Mouse (Mus musculus): ENCODE data around the gene Babam2. TPM values are rescaled to one million over a fixed set of nuclear protein-coding genes. Genes with fewer than 3 reads are reported as not detected.

Gene Babam2
- polyA plus RNA-seq, 1 experiment from 2014 or later: 35.4 TPM

GRCm38 (mm10) chr5:31862753-31863468 lies 165.4 kb downstream of the Babam2 start:
- no peak overlapping the region for H3K27ac ChIP-seq
- no peak for ATAC-seq (ENCODE audit: insufficient number of reproducible peaks, insufficient read depth, low FRiP score, low TSS enrichment, low read depth)
- 90% methylated on average over 1 of the region's 1 CpGs for WGBS
- no peaks in the 10 kb centered on the region for H3K27me3 ChIP-seq
- H3K9me3 ChIP-seq: no peaks in the 10 kb centered on the region
- H3K4me1 ChIP-seq (replicated peaks): no peaks in the 10 kb centered on the region; the same call in 1 of the 2 replicates
- no peak overlapping the region for H3K4me3 ChIP-seq (replicated peaks)
- H3K4me2 ChIP-seq: no peak overlapping the region
- no peak overlapping the region for H3K9ac ChIP-seq (replicated peaks)
- H3K36me3 ChIP-seq: no peaks in the 10 kb centered on the region

DNA sequence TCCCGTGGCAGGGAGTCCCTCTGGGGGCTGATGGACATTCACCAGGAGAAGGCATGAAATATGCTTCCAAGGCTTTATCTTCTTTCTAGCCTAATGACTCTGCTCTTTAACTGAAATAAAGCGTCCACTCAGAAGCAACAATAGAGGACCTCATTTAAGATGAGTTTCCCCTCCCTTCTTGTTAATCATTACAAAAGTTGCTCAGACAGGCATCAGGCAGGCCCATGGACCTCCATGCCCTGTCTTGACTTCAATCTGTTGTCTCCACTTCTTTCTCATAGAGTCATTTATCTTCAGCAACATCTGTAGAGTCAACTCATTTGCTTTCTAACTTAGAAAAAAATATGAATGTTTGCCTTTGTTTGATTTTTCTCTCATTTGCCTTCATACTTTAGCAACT lies 166.6 kb downstream of the Babam2 start:
- Histone ChIP-seq H3K4me3 (replicated peaks) (no peak overlapping the region), H3K27ac (no peak overlapping the region), H3K9ac (replicated peaks) (no peak overlapping the region), H3K4me1 (replicated peaks) (no peaks in the 10 kb centered on the region; the same call in 1 of the 2 replicates), H3K9me3 (no peaks in the 10 kb centered on the region), H3K4me2 (no peak overlapping the region), H3K36me3 (no peaks in the 10 kb centered on the region), H3K27me3 (no peaks in the 10 kb centered on the region)
- no peak for ATAC-seq (ENCODE audit: insufficient number of reproducible peaks, insufficient read depth, low FRiP score, low TSS enrichment, low read depth)
- WGBS: 84% methylated on average over 2 of the region's 2 CpGs

DNA sequence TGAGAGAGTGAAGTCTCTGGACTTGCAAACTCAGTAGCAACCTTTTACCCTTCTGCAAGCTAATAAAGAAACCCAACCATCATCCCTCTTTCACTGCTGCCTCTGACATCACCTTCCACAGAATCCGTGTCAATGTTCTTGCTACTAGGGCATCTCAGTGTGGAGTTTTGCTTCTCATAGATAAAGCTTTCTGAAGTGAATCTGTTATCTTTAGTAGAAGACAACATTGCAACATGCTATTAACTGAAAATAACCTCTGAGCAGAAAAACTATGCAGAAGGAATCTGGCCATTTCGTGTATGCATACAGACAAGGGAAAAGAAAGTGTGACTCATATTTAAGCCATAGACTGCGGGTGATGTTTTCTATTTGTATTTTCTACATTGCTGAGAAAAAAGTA lies 168.6 kb downstream of the Babam2 start:
- Histone ChIP-seq H3K4me2 (no peak overlapping the region), H3K27ac (no peak overlapping the region), H3K36me3 (no peaks in the 10 kb centered on the region), H3K9ac (replicated peaks) (no peak overlapping the region), H3K4me3 (replicated peaks) (no peak overlapping the region), H3K27me3 (no peaks in the 10 kb centered on the region), H3K4me1 (replicated peaks) (no peaks in the 10 kb centered on the region), H3K9me3 (no peaks in the 10 kb centered on the region)
- ATAC-seq (ENCODE audit: insufficient number of reproducible peaks, insufficient read depth, low FRiP score, low TSS enrichment, low read depth): no peak
- WGBS: 83% methylated on average over 3 of the region's 3 CpGs

GRCm38 (mm10) chr5:31870856-31871520 lies 173.5 kb downstream of the Babam2 start:
- H3K4me3 ChIP-seq (replicated peaks): no peak overlapping the region
- no peaks in the 10 kb centered on the region for H3K27me3 ChIP-seq
- H3K9ac ChIP-seq (replicated peaks): no peak overlapping the region
- H3K36me3 ChIP-seq: no peaks in the 10 kb centered on the region
- no peaks in the 10 kb centered on the region for H3K4me1 ChIP-seq (replicated peaks)
- H3K4me2 ChIP-seq: no peak overlapping the region
- no peak overlapping the region for H3K27ac ChIP-seq
- ATAC-seq (ENCODE audit: insufficient number of reproducible peaks, insufficient read depth, low FRiP score, low TSS enrichment, low read depth): no peak
- no peaks in the 10 kb centered on the region for H3K9me3 ChIP-seq
- 80% methylated on average over 8 of the region's 8 CpGs for WGBS

DNA sequence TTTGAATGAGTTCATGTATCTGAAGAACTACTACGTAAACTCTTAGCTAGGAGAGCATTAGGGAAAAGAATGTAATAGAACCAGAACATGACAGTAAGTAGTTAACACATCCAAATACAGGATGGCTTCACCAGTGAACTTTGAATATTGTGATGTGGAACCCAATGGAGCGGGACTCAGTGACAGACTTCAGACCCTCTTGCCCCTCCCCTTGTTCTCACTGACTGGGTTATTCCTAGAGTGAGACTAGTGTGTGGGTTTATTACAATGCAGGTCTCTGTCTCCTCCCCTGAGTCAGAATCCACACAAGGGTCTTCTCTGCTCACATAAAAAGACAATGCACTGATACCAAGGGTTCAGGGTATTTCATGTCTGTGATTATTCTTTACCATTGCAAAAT lies 175.8 kb downstream of the Babam2 start:
- no peaks in the 10 kb centered on the region for H3K9me3 ChIP-seq
- H3K27ac ChIP-seq: no peak overlapping the region
- H3K4me1 ChIP-seq (replicated peaks): no peaks in the 10 kb centered on the region
- no peak overlapping the region for H3K4me3 ChIP-seq (replicated peaks)
- H3K27me3 ChIP-seq: no peaks in the 10 kb centered on the region
- H3K9ac ChIP-seq (replicated peaks): no peak overlapping the region
- H3K36me3 ChIP-seq: no peaks in the 10 kb centered on the region
- H3K4me2 ChIP-seq: no peak overlapping the region
- WGBS: 88% methylated on average over 2 of the region's 2 CpGs
- no peak for ATAC-seq (ENCODE audit: insufficient number of reproducible peaks, insufficient read depth, low FRiP score, low TSS enrichment, low read depth)

- Histone ChIP-seq H3K27ac (no peak overlapping the region), H3K27me3 (no peaks in the 10 kb centered on the region), H3K4me2 (no peak overlapping the region), H3K4me1 (replicated peaks) (no peaks in the 10 kb centered on the region), H3K4me3 (replicated peaks) (no peak overlapping the region), H3K36me3 (no peaks in the 10 kb centered on the region), H3K9me3 (no peaks in the 10 kb centered on the region), H3K9ac (replicated peaks) (no peak overlapping the region)
- WGBS: 90% methylated on average over 1 of the region's 1 CpGs
- no peak for ATAC-seq (ENCODE audit: insufficient number of reproducible peaks, insufficient read depth, low FRiP score, low TSS enrichment, low read depth)
Observed at GRCm38 (mm10) chr5:31874543-31874942, 177.1 kb downstream of the Babam2 start.

GRCm38 (mm10) chr5:31875443-31875842 lies 178.0 kb downstream of the Babam2 start:
- Histone ChIP-seq H3K9ac (replicated peaks) (no peak overlapping the region), H3K4me3 (replicated peaks) (no peak overlapping the region), H3K27me3 (no peaks in the 10 kb centered on the region), H3K36me3 (no peaks in the 10 kb centered on the region), H3K4me2 (no peak overlapping the region), H3K4me1 (replicated peaks) (no peaks in the 10 kb centered on the region), H3K9me3 (no peaks in the 10 kb centered on the region), H3K27ac (no peak overlapping the region)
- 82% methylated on average over 3 of the region's 3 CpGs for WGBS
- ATAC-seq (ENCODE audit: insufficient number of reproducible peaks, insufficient read depth, low FRiP score, low TSS enrichment, low read depth): no peak

DNA sequence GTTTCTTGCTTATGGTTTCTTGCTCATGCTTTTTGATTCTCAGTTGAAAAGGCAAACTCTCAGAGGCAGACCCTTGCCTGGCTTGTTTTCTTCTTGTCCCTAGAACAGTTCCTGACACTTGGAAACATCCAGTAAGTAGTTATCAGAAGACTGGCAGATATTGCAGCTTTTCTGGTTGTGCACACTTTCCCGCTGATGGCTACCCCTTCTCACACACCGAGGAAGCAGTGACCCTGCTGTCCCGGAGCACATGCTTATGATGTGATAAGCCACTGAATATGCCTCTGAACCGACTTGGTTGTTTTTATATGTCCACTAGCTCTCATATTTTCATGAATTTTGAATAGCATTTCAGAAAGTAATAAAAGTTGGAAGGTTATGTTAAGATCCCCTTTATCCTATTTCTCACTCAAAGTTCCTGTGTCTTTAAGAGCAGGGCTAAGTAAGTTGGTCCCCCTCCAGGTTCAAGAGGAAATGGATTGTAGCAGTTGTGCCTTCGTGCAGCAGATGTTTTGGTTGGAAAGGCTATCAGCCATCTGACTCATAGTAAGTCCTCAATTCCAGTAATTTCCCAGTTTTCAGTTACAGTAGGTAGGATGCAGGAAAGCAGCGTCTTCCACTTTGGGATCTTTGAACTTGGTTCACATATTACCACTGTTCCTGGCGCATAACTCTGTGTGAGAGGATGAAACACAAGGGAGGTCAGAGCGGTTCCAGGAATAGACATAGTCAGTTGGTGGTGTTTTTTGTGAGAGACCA lies 178.9 kb downstream of the Babam2 start:
- no peak overlapping the region for H3K4me2 ChIP-seq
- no peak overlapping the region for H3K9ac ChIP-seq (replicated peaks)
- WGBS: 78% methylated on average over 8 of the region's 8 CpGs
- H3K4me1 ChIP-seq (replicated peaks): no peaks in the 10 kb centered on the region
- no peak for ATAC-seq (ENCODE audit: insufficient number of reproducible peaks, insufficient read depth, low FRiP score, low TSS enrichment, low read depth)
- no peaks in the 10 kb centered on the region for H3K27me3 ChIP-seq
- H3K4me3 ChIP-seq (replicated peaks): no peak overlapping the region
- no peaks in the 10 kb centered on the region for H3K36me3 ChIP-seq
- no peak overlapping the region for H3K27ac ChIP-seq
- no peaks in the 10 kb centered on the region for H3K9me3 ChIP-seq

DNA sequence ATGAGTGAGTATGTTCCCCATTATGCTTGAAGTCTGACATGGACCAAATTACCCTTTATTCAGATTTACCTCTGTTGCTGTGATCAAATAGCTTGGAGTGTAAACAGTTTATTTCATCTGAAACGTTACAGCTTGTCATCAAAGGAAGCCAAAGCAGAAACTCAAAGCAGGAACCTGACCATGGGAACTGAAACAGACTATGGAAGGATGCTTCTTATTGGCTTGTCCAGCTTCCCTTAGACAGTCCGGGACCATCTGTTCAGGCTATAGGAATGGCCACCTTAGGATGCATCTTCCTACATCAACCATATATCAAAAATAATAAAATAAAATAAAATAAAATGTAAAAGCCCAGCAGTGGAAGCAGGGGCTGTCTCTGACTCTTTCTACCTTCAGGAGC lies 183.0 kb downstream of the Babam2 start:
- Histone ChIP-seq H3K9me3 (no peaks in the 10 kb centered on the region), H3K4me3 (replicated peaks) (no peak overlapping the region), H3K36me3 (no peaks in the 10 kb centered on the region), H3K9ac (replicated peaks) (no peak overlapping the region), H3K27me3 (no peaks in the 10 kb centered on the region), H3K4me1 (replicated peaks) (no peaks in the 10 kb centered on the region), H3K4me2 (no peak overlapping the region), H3K27ac (no peak overlapping the region)
- WGBS: 56% methylated on average over 2 of the region's 2 CpGs
- no peak for ATAC-seq (ENCODE audit: insufficient number of reproducible peaks, insufficient read depth, low FRiP score, low TSS enrichment, low read depth)

GRCm38 (mm10) chr5:31882297-31882696 lies 184.8 kb downstream of the Babam2 start:
- Histone ChIP-seq H3K4me2 (no peak overlapping the region), H3K36me3 (no peaks in the 10 kb centered on the region), H3K4me3 (replicated peaks) (no peak overlapping the region), H3K27me3 (no peaks in the 10 kb centered on the region), H3K9ac (replicated peaks) (no peak overlapping the region), H3K4me1 (replicated peaks) (no peaks in the 10 kb centered on the region), H3K9me3 (no peaks in the 10 kb centered on the region), H3K27ac (no peak overlapping the region)
- no peak for ATAC-seq (ENCODE audit: insufficient number of reproducible peaks, insufficient read depth, low FRiP score, low TSS enrichment, low read depth)
- WGBS: 82% methylated on average over 3 of the region's 3 CpGs

- Histone ChIP-seq H3K4me1 (replicated peaks) (no peaks in the 10 kb centered on the region), H3K4me2 (no peak overlapping the region), H3K4me3 (replicated peaks) (no peak overlapping the region), H3K27ac (no peak overlapping the region), H3K36me3 (no peaks in the 10 kb centered on the region), H3K9ac (replicated peaks) (no peak overlapping the region), H3K9me3 (no peaks in the 10 kb centered on the region), H3K27me3 (no peaks in the 10 kb centered on the region)
- ATAC-seq (ENCODE audit: insufficient number of reproducible peaks, insufficient read depth, low FRiP score, low TSS enrichment, low read depth): no peak
- 80% methylated on average over 4 of the region's 4 CpGs for WGBS
Observed at GRCm38 (mm10) chr5:31884962-31885361, 187.5 kb downstream of the Babam2 start.
